Mouse (Mus musculus) G1E-ER4 (cell line): ENCODE results near the gene Ubox5. TPM values are rescaled to one million over a fixed set of nuclear protein-coding genes. Genes with fewer than 3 reads are reported as not detected.

ENCODE experiments used
- GATA1 ChIP-seq: IDR thresholded peaks from one replicate; pipeline ENCODE4 v1.8.0; 2012; ENCODE audit warnings: low read length, inconsistent platforms
- polyA plus RNA-seq: library from polyadenylated mRNA; stranded (reverse); fragments of >175 nt; gene quantifications from 2 replicates; pipeline ENCODE4 v1.2.3, GENCODE M21; 2012

Gene Ubox5
- polyA plus RNA-seq, 1 experiment: 2.7 TPM

GRCm38 (mm10) chr2:130589157-130589556 lies 40.7 kb downstream of the Ubox5 start:
- no peak for TF ChIP-seq GATA1

GRCm38 (mm10) chr2:130588373-130588772 lies 41.5 kb downstream of the Ubox5 start:
- TF ChIP-seq GATA1: no peak

GRCm38 (mm10) chr2:130586016-130586415 lies 43.8 kb downstream of the Ubox5 start:
- no peak for TF ChIP-seq GATA1

GRCm38 (mm10) chr2:130583902-130584560 lies 45.8 kb downstream of the Ubox5 start:
- TF ChIP-seq GATA1: no peak

GRCm38 (mm10) chr2:130582552-130582951 lies 47.3 kb downstream of the Ubox5 start, which contains the start of gene Avp:
Gene Avp, minus strand, starts transcription at chr2:130582554.
- no peak for TF ChIP-seq GATA1

- no peak for TF ChIP-seq GATA1
Measured at GRCm38 (mm10) chr2:130581201-130581600, 48.6 kb downstream of the Ubox5 start.

GRCm38 (mm10) chr2:130579791-130580190 lies 50.0 kb downstream of the Ubox5 start:
- no peak for TF ChIP-seq GATA1

GRCm38 (mm10) chr2:130578148-130578547 lies 51.7 kb downstream of the Ubox5 start:
- TF ChIP-seq GATA1: no peak

GRCm38 (mm10) chr2:130577632-130578031 lies 52.2 kb downstream of the Ubox5 start:
- TF ChIP-seq GATA1: no peak

- no peak for TF ChIP-seq GATA1
Measured at GRCm38 (mm10) chr2:130577021-130577420, 52.8 kb downstream of the Ubox5 start.

- no peak for TF ChIP-seq GATA1
Measured at GRCm38 (mm10) chr2:130575873-130576272, 54.0 kb downstream of the Ubox5 start, which contains the start of gene Oxt. Gene Oxt, plus strand, starts transcription at chr2:130576173.

- TF ChIP-seq GATA1: no peak
Measured at GRCm38 (mm10) chr2:130574960-130575359, 54.9 kb downstream of the Ubox5 start.

GRCm38 (mm10) chr2:130569926-130570325 lies 59.9 kb downstream of the Ubox5 start:
- TF ChIP-seq GATA1: no peak

- TF ChIP-seq GATA1: no peak
Measured at GRCm38 (mm10) chr2:130568921-130569320, 60.9 kb downstream of the Ubox5 start.

- no peak for TF ChIP-seq GATA1
Measured at GRCm38 (mm10) chr2:130564983-130565382, 64.9 kb downstream of the Ubox5 start.

GRCm38 (mm10) chr2:130564063-130564462 lies 65.8 kb downstream of the Ubox5 start:
- no peak for TF ChIP-seq GATA1

GRCm38 (mm10) chr2:130563212-130564055 lies 66.4 kb downstream of the Ubox5 start, which contains the start of gene Mrps26:
Gene Mrps26, plus strand, starts transcription at chr2:130563742.
- TF ChIP-seq GATA1: no peak

GRCm38 (mm10) chr2:130558015-130558414 lies 71.8 kb downstream of the Ubox5 start:
- no peak for TF ChIP-seq GATA1
